Mouse (Mus musculus) midbrain, embryonic 12.5 days (tissue): ENCODE measurements around the gene Tctex1d4. TPM values are rescaled to one million over a fixed set of nuclear protein-coding genes. Genes with fewer than 3 reads are reported as not detected.

Experiments used
- ATAC-seq: fragments of 200-750 bp; cut with Nextera tagmentation; 2 replicates; pipeline ENCODE4 v1.8.0; 2017; ENCODE audit warnings: low read depth, moderate TSS enrichment, moderate library complexity; ENCODE audit not compliant: low FRiP score
- H3K27ac ChIP-seq: fragments of 300-500 bp; sonication (generic); replicated peaks from 2 replicates; pipeline ENCODE4 v1.5.1; 2016; ENCODE audit warnings: mild to moderate bottlenecking
- H3K27me3 ChIP-seq: fragments of 300-500 bp; sonication (generic); 2 replicates; pipeline ENCODE4 v1.6.1; 2016; ENCODE audit warnings: mild to moderate bottlenecking
- H3K36me3 ChIP-seq: fragments of 300-500 bp; sonication (generic); 2 replicates; pipeline ENCODE4 v1.6.1; 2016
- H3K4me1 ChIP-seq: fragments of 300-500 bp; sonication (generic); 2 replicates; pipeline ENCODE4 v1.6.1; 2016
- H3K4me2 ChIP-seq: fragments of 300-500 bp; sonication (generic); replicated peaks from 2 replicates; pipeline ENCODE4 v1.6.1; 2016; ENCODE audit warnings: mild to moderate bottlenecking, moderate library complexity
- H3K4me3 ChIP-seq: fragments of 300-500 bp; sonication (generic); 2 replicates; pipeline ENCODE4 v1.5.1; 2016; ENCODE audit warnings: mild to moderate bottlenecking
- H3K9ac ChIP-seq: fragments of 300-500 bp; sonication (generic); replicated peaks from 2 replicates; pipeline ENCODE4 v1.6.1; 2016; ENCODE audit warnings: mild to moderate bottlenecking, moderate library complexity
- H3K9me3 ChIP-seq: fragments of 300-500 bp; sonication (generic); 2 replicates; pipeline ENCODE4 v1.6.1; 2016; ENCODE audit warnings: mild to moderate bottlenecking
- WGBS: fragments of 180-500 bp; shearing (Covaris S2); methylation state at CpG from one replicate; pipeline ENCODE4 v1.1.7; 2016; 5-methylcytosine and 5-hydroxymethylcytosine counted together
- polyA plus RNA-seq: library from polyadenylated mRNA; unstranded; fragments of >200 nt; fragmentation: Nextera tagmentation; extraction: Ambion mirVana; gene quantifications from 2 replicates; pipeline ENCODE4 v1.2.1, GENCODE M21; 2016

The Tctex1d4 gene
- polyA plus RNA-seq, result not detected in 2 replicates

- no peaks in the 10 kb centered on the region for H3K9me3 ChIP-seq
- peaks cover 43% of the 10 kb centered on the region for H3K4me1 ChIP-seq
- peak within 1 kb of the TSS; percentile 78 for H3K27ac ChIP-seq
- ATAC-seq, result no peak
- peak within 1 kb of the TSS; percentile 30 for H3K4me2 ChIP-seq
- no peak within 1 kb of the TSS for H3K4me3 ChIP-seq
- 90% methylated on average over 9 of the region's 9 CpGs for WGBS
- H3K9ac ChIP-seq, result peak within 1 kb of the TSS; percentile 55; the same call in 1 of the 2 replicates
- H3K27me3 ChIP-seq, result peaks cover 6% of the 10 kb centered on the region; the same call in 1 of the 2 replicates
- H3K36me3 ChIP-seq, result peaks cover 24% of the 10 kb centered on the region
These were observed at the start of gene Tctex1d4 for GRCm38 (mm10) chr4:117126675-117127290. Tctex1d4 (plus strand) TSS chr4:117126794.

DNA sequence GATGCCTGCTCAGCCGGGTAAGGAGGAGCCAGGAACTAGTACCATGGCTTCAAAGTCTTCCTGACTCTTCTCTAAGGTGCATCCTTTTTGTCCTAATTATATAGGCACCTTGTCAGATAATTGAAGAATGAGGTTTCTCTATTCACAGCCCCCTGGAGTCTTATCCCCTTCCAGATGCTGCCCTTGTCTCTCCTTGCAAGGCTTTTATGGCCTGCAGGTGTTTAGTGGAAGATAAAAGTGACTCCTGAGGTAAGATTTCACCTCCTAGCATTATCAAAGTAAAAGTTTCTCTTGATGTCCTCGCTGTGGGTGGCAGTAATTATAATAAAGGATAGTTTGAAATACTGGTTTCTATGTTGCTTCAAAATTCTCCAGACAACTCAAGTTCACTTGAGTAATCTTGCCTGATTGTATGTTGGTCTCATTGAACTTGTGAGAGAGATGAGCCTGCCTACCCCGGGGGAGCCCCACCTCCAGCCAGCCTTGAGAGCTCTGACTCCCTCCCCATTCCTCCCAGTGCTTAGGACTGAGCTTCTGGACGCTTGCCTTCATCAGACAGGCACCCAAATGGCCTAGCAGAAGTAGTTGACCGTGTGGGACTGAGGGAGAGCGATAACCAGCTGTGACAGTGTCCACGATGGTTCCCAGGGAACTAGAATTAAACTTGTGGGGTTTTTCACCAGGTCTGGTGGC lies 38.5 kb upstream of the Tctex1d4 start:
- Histone ChIP-seq H3K27me3 (peaks cover 4% of the 10 kb centered on the region), H3K4me3 (no peak overlapping the region), H3K4me2 (no peak overlapping the region), H3K27ac (no peak overlapping the region), H3K9me3 (no peaks in the 10 kb centered on the region), H3K9ac (no peak overlapping the region), H3K4me1 (no peaks in the 10 kb centered on the region), H3K36me3 (peaks cover 12% of the 10 kb centered on the region; the same call in 1 of the 2 replicates)
- ATAC-seq, result no peak
- 80% methylated on average over 7 of the region's 7 CpGs for WGBS

- Histone ChIP-seq H3K4me3 (no peak overlapping the region), H3K27me3 (peaks cover 21% of the 10 kb centered on the region), H3K9me3 (no peaks in the 10 kb centered on the region), H3K4me1 (peaks cover 4% of the 10 kb centered on the region; the same call in 1 of the 2 replicates), H3K27ac (no peak overlapping the region), H3K4me2 (no peak overlapping the region), H3K36me3 (peaks cover 7% of the 10 kb centered on the region; the same call in 1 of the 2 replicates), H3K9ac (no peak overlapping the region)
- ATAC-seq, result no peak
- WGBS, result 86% methylated on average over 7 of the region's 7 CpGs
These were observed 36.0 kb upstream of the Tctex1d4 start for GRCm38 (mm10) chr4:117090586-117090985.

GRCm38 (mm10) chr4:117094626-117095361 lies 31.8 kb upstream of the Tctex1d4 start:
- Histone ChIP-seq H3K9ac (no peak overlapping the region), H3K4me2 (no peak overlapping the region), H3K4me3 (no peak overlapping the region), H3K27ac (no peak overlapping the region), H3K4me1 (peaks cover 34% of the 10 kb centered on the region), H3K27me3 (peaks cover 56% of the 10 kb centered on the region), H3K36me3 (no peaks in the 10 kb centered on the region), H3K9me3 (no peaks in the 10 kb centered on the region)
- ATAC-seq, result no peak
- 74% methylated on average over 3 of the region's 3 CpGs for WGBS

GRCm38 (mm10) chr4:117095551-117096452 lies 30.8 kb upstream of the Tctex1d4 start, which contains the start of gene Ptch2:
Ptch2 (plus strand) TSS chr4:117096075.
- ATAC-seq, result peak; percentile 81
- WGBS, result under 1% methylated on average over 50 of the region's 50 CpGs
- Histone ChIP-seq H3K4me3 (peak within 1 kb of the TSS; percentile 57), H3K4me1 (peaks cover 34% of the 10 kb centered on the region), H3K27ac (peak within 1 kb of the TSS; percentile 72), H3K27me3 (peaks cover 66% of the 10 kb centered on the region), H3K9ac (peak within 1 kb of the TSS; percentile 65), H3K36me3 (no peaks in the 10 kb centered on the region), H3K4me2 (peak within 1 kb of the TSS; percentile 91), H3K9me3 (no peaks in the 10 kb centered on the region)

- 10% methylated on average over 5 of the region's 5 CpGs for WGBS
- no peaks in the 10 kb centered on the region for H3K36me3 ChIP-seq
- H3K4me2 ChIP-seq, result peak overlapping the region; percentile 91
- H3K4me1 ChIP-seq, result peaks cover 34% of the 10 kb centered on the region
- H3K27me3 ChIP-seq, result peaks cover 67% of the 10 kb centered on the region
- peak overlapping the region; percentile 65 for H3K9ac ChIP-seq
- peak overlapping the region; percentile 57 for H3K4me3 ChIP-seq
- no peak for ATAC-seq
- peak overlapping the region; percentile 72 for H3K27ac ChIP-seq
- H3K9me3 ChIP-seq, result no peaks in the 10 kb centered on the region
These were observed 29.9 kb upstream of the Tctex1d4 start for GRCm38 (mm10) chr4:117096666-117097065.

DNA sequence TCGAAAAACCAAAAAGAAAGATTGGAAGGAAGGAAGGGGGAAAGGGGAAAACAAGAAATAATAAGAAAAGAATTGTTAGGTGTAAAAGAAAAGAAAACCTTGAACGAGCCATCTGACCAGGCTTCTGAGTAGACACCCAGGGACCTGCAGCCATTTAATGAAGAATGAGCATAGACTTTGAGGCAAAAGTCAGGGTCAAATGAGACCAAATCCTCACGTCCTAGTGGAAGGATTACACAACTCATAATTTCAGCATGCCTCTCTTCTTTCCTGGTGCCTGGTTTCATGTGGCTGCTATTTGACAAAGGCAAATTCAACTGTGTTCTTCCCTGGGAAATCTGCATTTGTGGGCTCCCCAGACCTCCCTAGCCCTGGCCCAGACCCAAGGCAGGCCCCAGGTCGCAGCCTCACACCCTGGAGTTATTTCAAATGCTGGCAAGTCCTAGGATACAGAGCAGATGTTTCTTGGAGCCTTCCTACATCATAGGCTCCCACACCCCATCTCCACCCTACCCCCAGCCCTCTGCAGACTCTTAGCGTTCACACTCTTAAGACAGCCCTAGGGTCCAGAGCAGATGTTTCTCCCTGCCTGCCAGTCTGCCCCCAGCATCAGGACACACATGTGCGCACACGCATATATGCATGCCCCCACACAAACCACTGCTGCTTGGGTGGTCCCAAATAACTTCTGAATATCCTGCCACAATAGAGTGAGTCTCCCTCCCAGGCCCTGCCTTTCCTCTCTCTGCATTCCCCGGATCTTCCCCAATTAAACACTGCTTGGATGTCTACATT lies 28.4 kb upstream of the Tctex1d4 start:
- Histone ChIP-seq H3K4me2 (peak overlapping the region; percentile 91), H3K4me1 (peaks cover 34% of the 10 kb centered on the region), H3K9me3 (no peaks in the 10 kb centered on the region), H3K9ac (no peak overlapping the region), H3K36me3 (no peaks in the 10 kb centered on the region), H3K27ac (no peak overlapping the region), H3K4me3 (peak overlapping the region; percentile 57; the same call in 1 of the 2 replicates), H3K27me3 (peaks cover 63% of the 10 kb centered on the region)
- ATAC-seq, result no peak
- 40% methylated on average over 8 of the region's 8 CpGs for WGBS

- Histone ChIP-seq H3K9me3 (no peaks in the 10 kb centered on the region), H3K36me3 (no peaks in the 10 kb centered on the region), H3K27ac (no peak overlapping the region), H3K4me2 (peak overlapping the region; percentile 91; the same call in 1 of the 2 replicates), H3K9ac (no peak overlapping the region), H3K4me3 (no peak overlapping the region), H3K4me1 (peaks cover 34% of the 10 kb centered on the region), H3K27me3 (peaks cover 63% of the 10 kb centered on the region)
- 43% methylated on average over 2 of the region's 2 CpGs for WGBS
- ATAC-seq, result no peak
These were observed 27.9 kb upstream of the Tctex1d4 start for GRCm38 (mm10) chr4:117098764-117099036.

GRCm38 (mm10) chr4:117100036-117100435 lies 26.6 kb upstream of the Tctex1d4 start:
- Histone ChIP-seq H3K27me3 (peaks cover 57% of the 10 kb centered on the region), H3K4me1 (peaks cover 34% of the 10 kb centered on the region), H3K36me3 (no peaks in the 10 kb centered on the region), H3K9me3 (no peaks in the 10 kb centered on the region), H3K4me2 (no peak overlapping the region), H3K9ac (no peak overlapping the region), H3K27ac (no peak overlapping the region), H3K4me3 (no peak overlapping the region)
- no peak for ATAC-seq
- WGBS, result 63% methylated on average over 4 of the region's 4 CpGs

GRCm38 (mm10) chr4:117101218-117101617 lies 25.4 kb upstream of the Tctex1d4 start:
- Histone ChIP-seq H3K9ac (no peak overlapping the region), H3K36me3 (no peaks in the 10 kb centered on the region), H3K27me3 (peaks cover 45% of the 10 kb centered on the region), H3K4me3 (no peak overlapping the region), H3K9me3 (no peaks in the 10 kb centered on the region), H3K27ac (no peak overlapping the region), H3K4me1 (peaks cover 24% of the 10 kb centered on the region), H3K4me2 (no peak overlapping the region)
- ATAC-seq, result no peak
- WGBS, result 49% methylated on average over 7 of the region's 7 CpGs

DNA sequence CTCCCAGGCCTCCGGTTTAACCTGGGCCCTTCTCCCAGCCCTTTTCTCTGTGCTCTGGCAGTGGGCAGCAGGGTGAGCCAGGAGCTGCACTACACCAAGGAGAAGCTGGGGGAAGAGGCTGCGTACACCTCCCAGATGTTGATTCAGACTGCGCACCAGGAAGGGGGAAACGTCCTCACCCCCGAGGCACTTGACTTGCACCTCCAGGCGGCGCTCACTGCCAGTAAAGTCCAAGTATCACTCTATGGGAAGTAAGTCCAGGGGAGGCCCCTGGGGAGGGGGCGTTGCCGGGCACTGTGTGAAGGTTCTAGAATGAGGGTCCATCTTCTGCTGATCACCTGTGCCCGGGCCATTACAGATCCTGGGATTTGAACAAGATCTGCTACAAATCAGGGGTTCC lies 21.9 kb upstream of the Tctex1d4 start:
- WGBS, result 75% methylated on average over 10 of the region's 10 CpGs
- Histone ChIP-seq H3K9ac (no peak overlapping the region), H3K27ac (no peak overlapping the region), H3K36me3 (peaks cover 12% of the 10 kb centered on the region), H3K4me3 (no peak overlapping the region), H3K4me1 (no peaks in the 10 kb centered on the region), H3K9me3 (no peaks in the 10 kb centered on the region), H3K27me3 (peaks cover 18% of the 10 kb centered on the region; the same call in 1 of the 2 replicates), H3K4me2 (no peak overlapping the region)
- ATAC-seq, result no peak
